Mouse (Mus musculus): ENCODE measurements around the gene Polr2l. TPM values are rescaled to one million over a fixed set of nuclear protein-coding genes. Genes with fewer than 3 reads are reported as not detected.

The Polr2l gene
- polyA plus RNA-seq, 1 experiment from 2014 or later: 50.5 TPM

DNA sequence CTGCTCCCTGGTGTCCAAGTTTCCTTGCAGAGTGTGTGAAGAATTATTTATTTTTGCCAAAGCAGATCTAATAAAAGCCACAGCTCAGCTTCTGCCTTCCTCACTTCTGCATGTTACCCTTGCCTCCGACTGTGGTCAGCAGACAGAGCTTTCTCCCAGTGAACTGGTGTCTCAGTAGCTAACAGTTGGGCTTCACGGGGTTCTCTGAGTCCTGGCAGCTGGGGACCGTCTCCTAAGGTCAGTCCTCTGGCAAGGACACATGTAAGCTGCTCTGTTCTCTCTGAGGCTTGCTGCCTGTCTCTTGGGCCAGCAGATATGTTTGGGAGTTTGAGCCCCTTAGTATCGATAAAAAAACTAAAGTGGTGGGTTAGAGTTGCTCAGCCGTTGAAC lies 14.9 kb downstream of the Polr2l start:
- no peak overlapping the region for H3K4me2 ChIP-seq (replicated peaks; ENCODE audit: low read depth, low read length)
- no peaks in the 10 kb centered on the region; the same call in 1 of the 2 replicates for H3K27me3 ChIP-seq (replicated peaks; ENCODE audit: insufficient read depth, low read length)
- DNase-seq (ENCODE audit: low spot score) (peak; percentile 20), ATAC-seq (no peak)
- 0 out of 2 replicates have a peak overlapping the region, but pooled peaks have one; percentile 4 for H3K27ac ChIP-seq (ENCODE audit: low read length)
- peaks cover 22% of the 10 kb centered on the region for H3K36me3 ChIP-seq (ENCODE audit: insufficient read depth, low read length)
- no peak for TF ChIP-seq EP300 (IDR thresholded peaks at IDR 0.05)
- TF ChIP-seq CTCF (IDR thresholded peaks at IDR 0.05): no peak
- H3K4me1 ChIP-seq (ENCODE audit: insufficient read depth, low read depth, low read length): peaks cover 40% of the 10 kb centered on the region
- 42% methylated on average over 5 of the region's 5 CpGs for WGBS
- H3K4me3 ChIP-seq (ENCODE audit: low read depth, low read length): no peak overlapping the region
- no peaks in the 10 kb centered on the region for H3K9me3 ChIP-seq (ENCODE audit: low read length)
- H3K9ac ChIP-seq (replicated peaks; ENCODE audit: low read depth): no peak overlapping the region

DNA sequence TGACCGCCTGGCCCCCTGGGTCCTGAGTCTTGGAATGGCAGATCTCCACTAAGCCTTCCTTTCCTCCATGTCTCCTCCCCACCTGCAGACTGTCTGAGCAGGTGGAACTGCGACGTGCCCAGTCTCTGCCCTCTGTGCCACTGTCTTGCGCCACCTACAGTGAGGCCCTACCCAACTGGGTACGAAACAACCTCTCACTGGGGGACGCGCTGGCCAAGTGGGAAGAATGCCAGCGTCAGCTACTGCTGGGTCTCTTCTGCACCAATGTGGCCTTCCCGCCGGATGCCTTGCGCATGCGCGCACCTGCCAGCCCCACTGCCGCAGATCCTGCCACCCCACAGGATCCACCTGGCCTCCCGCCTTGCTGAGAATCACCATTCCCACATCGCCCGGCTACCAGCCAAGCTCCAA lies 15.6 kb downstream of the Polr2l start:
- WGBS: 89% methylated on average over 17 of the region's 17 CpGs
- no peaks in the 10 kb centered on the region; the same call in 1 of the 2 replicates for H3K27me3 ChIP-seq (replicated peaks; ENCODE audit: insufficient read depth, low read length)

DNA sequence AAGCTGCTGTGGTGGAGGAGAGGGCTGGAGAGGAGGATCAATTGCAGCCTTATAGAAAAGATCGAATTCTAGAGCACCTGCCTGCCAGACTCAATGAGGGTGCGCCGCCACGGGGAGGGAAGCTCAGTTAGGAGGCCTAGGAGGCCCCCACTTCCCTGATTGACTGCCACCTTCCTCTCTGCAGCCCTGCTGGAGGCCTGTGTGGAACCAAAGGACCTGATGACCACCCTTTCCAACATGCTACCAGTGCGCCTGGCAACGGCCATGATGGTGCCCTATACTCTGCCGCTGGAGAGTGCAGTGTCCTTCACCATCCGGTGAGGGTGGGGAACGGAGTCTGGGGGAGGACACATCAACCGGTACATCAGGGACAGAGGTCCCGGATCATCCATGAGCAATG lies 16.3 kb downstream of the Polr2l start:
- Histone ChIP-seq H3K9me3 (ENCODE audit: low read length) (no peaks in the 10 kb centered on the region), H3K4me3 (ENCODE audit: low read depth, low read length) (no peak overlapping the region), H3K36me3 (ENCODE audit: insufficient read depth, low read length) (peaks cover 22% of the 10 kb centered on the region), H3K4me2 (replicated peaks; ENCODE audit: low read depth, low read length) (no peak overlapping the region), H3K9ac (replicated peaks; ENCODE audit: low read depth) (no peak overlapping the region), H3K27me3 (replicated peaks; ENCODE audit: insufficient read depth, low read length) (no peaks in the 10 kb centered on the region; the same call in 1 of the 2 replicates), H3K27ac (ENCODE audit: low read length) (no peak overlapping the region), H3K4me1 (ENCODE audit: insufficient read depth, low read depth, low read length) (peaks cover 36% of the 10 kb centered on the region)
- TF ChIP-seq CTCF (IDR thresholded peaks at IDR 0.05) (no peak), EP300 (IDR thresholded peaks at IDR 0.05) (no peak)
- DNase-seq (ENCODE audit: low spot score) (no peak), ATAC-seq (no peak)
- 90% methylated on average over 10 of the region's 11 CpGs for WGBS

More for the DNA sequence above, 15.6 kb downstream of the Polr2l start:
- Histone ChIP-seq H3K9me3 (ENCODE audit: low read length) (no peaks in the 10 kb centered on the region), H3K9ac (replicated peaks; ENCODE audit: low read depth) (no peak overlapping the region), H3K36me3 (ENCODE audit: insufficient read depth, low read length) (peaks cover 22% of the 10 kb centered on the region), H3K4me3 (ENCODE audit: low read depth, low read length) (no peak overlapping the region), H3K4me1 (ENCODE audit: insufficient read depth, low read depth, low read length) (peaks cover 39% of the 10 kb centered on the region), H3K27ac (ENCODE audit: low read length) (no peak overlapping the region), H3K4me2 (replicated peaks; ENCODE audit: low read depth, low read length) (no peak overlapping the region)
- no peak for ATAC-seq
- TF ChIP-seq CTCF (IDR thresholded peaks at IDR 0.05): no peak
- no peak for TF ChIP-seq EP300 (IDR thresholded peaks at IDR 0.05)
- peak; percentile 5 for DNase-seq (ENCODE audit: low spot score)

- no peak overlapping the region for H3K4me2 ChIP-seq (replicated peaks; ENCODE audit: low read depth, low read length)
- no peak overlapping the region for H3K4me3 ChIP-seq (ENCODE audit: low read depth, low read length)
- H3K9ac ChIP-seq (replicated peaks; ENCODE audit: low read depth): no peak overlapping the region
- H3K27ac ChIP-seq (ENCODE audit: low read length): no peak overlapping the region
- peaks cover 22% of the 10 kb centered on the region for H3K36me3 ChIP-seq (ENCODE audit: insufficient read depth, low read length)
- DNase-seq (ENCODE audit: low spot score): peak; percentile 66
- no peak for ATAC-seq
- WGBS: 71% methylated on average over 15 of the region's 15 CpGs
- TF ChIP-seq CTCF (IDR thresholded peaks at IDR 0.05) (peak; percentile 75), EP300 (IDR thresholded peaks at IDR 0.05) (no peak)
- H3K4me1 ChIP-seq (ENCODE audit: insufficient read depth, low read depth, low read length): peaks cover 31% of the 10 kb centered on the region
- H3K27me3 ChIP-seq (replicated peaks; ENCODE audit: insufficient read depth, low read length): no peaks in the 10 kb centered on the region
- no peaks in the 10 kb centered on the region for H3K9me3 ChIP-seq (ENCODE audit: low read length)
These were observed 16.8 kb downstream of the Polr2l start for GRCm38 (mm10) chr7:141457986-141458660.

- TF ChIP-seq CTCF (IDR thresholded peaks at IDR 0.05): no peak
- TF ChIP-seq EP300 (IDR thresholded peaks at IDR 0.05): no peak
- ATAC-seq (no peak), DNase-seq (ENCODE audit: low spot score) (peak; percentile 4)
- H3K27me3 ChIP-seq (replicated peaks; ENCODE audit: insufficient read depth, low read length): no peaks in the 10 kb centered on the region
- no peak overlapping the region for H3K27ac ChIP-seq (ENCODE audit: low read length)
- peaks cover 22% of the 10 kb centered on the region for H3K36me3 ChIP-seq (ENCODE audit: insufficient read depth, low read length)
- WGBS: 89% methylated on average over 14 of the region's 14 CpGs
- H3K4me3 ChIP-seq (ENCODE audit: low read depth, low read length): no peak overlapping the region
- no peak overlapping the region for H3K9ac ChIP-seq (replicated peaks; ENCODE audit: low read depth)
- H3K9me3 ChIP-seq (ENCODE audit: low read length): no peaks in the 10 kb centered on the region
- peak overlapping the region; percentile 82; the same call in 1 of the 2 replicates for H3K4me2 ChIP-seq (replicated peaks; ENCODE audit: low read depth, low read length)
- peaks cover 30% of the 10 kb centered on the region for H3K4me1 ChIP-seq (ENCODE audit: insufficient read depth, low read depth, low read length)
These were observed 17.7 kb downstream of the Polr2l start for GRCm38 (mm10) chr7:141457236-141457635.

GRCm38 (mm10) chr7:141456739-141457138 lies 18.2 kb downstream of the Polr2l start:
- Histone ChIP-seq H3K36me3 (ENCODE audit: insufficient read depth, low read length) (peaks cover 22% of the 10 kb centered on the region), H3K9ac (replicated peaks; ENCODE audit: low read depth) (no peak overlapping the region), H3K4me3 (ENCODE audit: low read depth, low read length) (no peak overlapping the region), H3K27me3 (replicated peaks; ENCODE audit: insufficient read depth, low read length) (no peaks in the 10 kb centered on the region), H3K27ac (ENCODE audit: low read length) (no peak overlapping the region), H3K4me1 (ENCODE audit: insufficient read depth, low read depth, low read length) (peaks cover 29% of the 10 kb centered on the region), H3K4me2 (replicated peaks; ENCODE audit: low read depth, low read length) (peak overlapping the region; percentile 82), H3K9me3 (ENCODE audit: low read length) (no peaks in the 10 kb centered on the region)
- no peak for TF ChIP-seq CTCF (IDR thresholded peaks at IDR 0.05)
- no peak for TF ChIP-seq EP300 (IDR thresholded peaks at IDR 0.05)
- ATAC-seq (no peak), DNase-seq (ENCODE audit: low spot score) (peak; percentile 60)
- 66% methylated on average over 6 of the region's 6 CpGs for WGBS
